Comparison of ENCODE assay signal across 7 mouse cellular contexts in genomic region chr9:58582581-58583266, GRCm38 (mm10). TPM values are rescaled to one million over a fixed set of nuclear protein-coding genes. Genes with fewer than 3 reads are reported as not detected.
DNase-seq lines count a peak whose midpoint lies in the region; ATAC-seq and TF ChIP-seq lines count a peak whose summit lies in the region.

No protein-coding gene starts in this region.

- no peaks in the 10 kb centered on the region for H3K9me3 ChIP-seq in E14TG2a.4 (ENCODE audit: low read length)
- H3K9me3 ChIP-seq in embryonic facial prominence, embryonic 10.5 days: no peaks in the 10 kb centered on the region

- ATAC-seq in megakaryocyte, adult 5-6 weeks (ENCODE audit: poor library complexity, severe bottlenecking): peak; percentile 5; the same call in 1 of the 2 replicates

- peak overlapping the region; percentile 94 for H3K4me3 ChIP-seq in E14TG2a.4 (replicated peaks; ENCODE audit: low read length)
- peak overlapping the region; percentile 97 for H3K4me3 ChIP-seq in embryonic facial prominence, embryonic 10.5 days

- H3K4me1 ChIP-seq in E14TG2a.4 (replicated peaks; ENCODE audit: low read depth, low read length): peaks cover 22% of the 10 kb centered on the region
- peaks cover 23% of the 10 kb centered on the region for H3K4me1 ChIP-seq in embryonic facial prominence, embryonic 10.5 days

- DNase-seq in NIH3T3 (ENCODE audit: low read depth): peak; percentile 46
- no peak for DNase-seq in embryonic facial prominence, embryonic 10.5 days (ENCODE audit: low spot score)
- peak; percentile 35 for DNase-seq in heart, adult 8-10 months (ENCODE audit: low spot score)
- DNase-seq in layer of hippocampus, adult 8-10 months (ENCODE audit: low spot score in 2 of 2): peak; percentile 37 to 39
- peak; percentile 28 to 61 for DNase-seq in spleen, postnatal 14 days (ENCODE audit: low spot score in 2 of 2)

- peaks cover 6% of the 10 kb centered on the region; the same call in 1 of the 2 replicates for H3K27me3 ChIP-seq in E14TG2a.4 (ENCODE audit: insufficient read depth, low read length)
- H3K27me3 ChIP-seq in embryonic facial prominence, embryonic 10.5 days (replicated peaks; ENCODE audit: low read depth, poor library complexity, severe bottlenecking): no peaks in the 10 kb centered on the region

- WGBS in embryonic facial prominence, embryonic 10.5 days: under 1% methylated on average over 42 of the region's 42 CpGs

- no peak for TF ChIP-seq CTCF in E14TG2a.4 (conservative IDR thresholded peaks at IDR 0.05; ENCODE audit: low read length)

- H3K27ac ChIP-seq in embryonic facial prominence, embryonic 10.5 days (replicated peaks): peak overlapping the region; percentile 96

- H3K36me3 ChIP-seq in E14TG2a.4 (ENCODE audit: insufficient read depth, low read length): no peaks in the 10 kb centered on the region
- H3K36me3 ChIP-seq in embryonic facial prominence, embryonic 10.5 days (replicated peaks): no peaks in the 10 kb centered on the region; the same call in 1 of the 2 replicates

RNA-seq across cellular contexts. Expression of gene Nptn, which starts 0.7 kb away (rescaled TPM):
- 51.3 and 53.5 TPM in 2 replicates for polyA plus RNA-seq in embryonic facial prominence, embryonic 10.5 days (2016; fragmentation: Nextera tagmentation; extraction: Ambion mirVana)
- 100 to 1,000 TPM; 124 to 138 (median 128) TPM for total RNA-seq in heart, adult 8-10 months (2022)
- 100 to 1,000 TPM; 672 to 816 (median 749) TPM for total RNA-seq in layer of hippocampus, adult 8-10 months (2022)
- total RNA-seq in megakaryocyte, adult 5-6 weeks (2015): 493 and 520 TPM in 2 replicates
- 221 and 239 TPM in 2 replicates for total RNA-seq in megakaryocyte, adult 5-6 weeks (2017)

RNA-seq across cellular contexts. Expression of gene Cd276, which starts 27.5 kb away (rescaled TPM):
- 47.8 and 49.7 TPM in 2 replicates for polyA plus RNA-seq in embryonic facial prominence, embryonic 10.5 days (2016; fragmentation: Nextera tagmentation; extraction: Ambion mirVana)
- 10 to 100 TPM in 1 of 4 experiments, 1 to 10 TPM in 3; 7.0 to 11.4 (median 8.2) TPM for total RNA-seq in heart, adult 8-10 months (2022)
- 1 to 10 TPM; 6.7 to 8.6 (median 7.7) TPM for total RNA-seq in layer of hippocampus, adult 8-10 months (2022)
- total RNA-seq in megakaryocyte, adult 5-6 weeks (2015): 0.11 and 0.40 TPM in 2 replicates
- 0.12 and 0.40 TPM in 2 replicates for total RNA-seq in megakaryocyte, adult 5-6 weeks (2017)

Comparison
In these comparisons a context has a peak if more than half of its experiments do, and no peak if none do; other contexts are left out.
1. RNA of gene Cd276, which starts 27.5 kb away (total RNA-seq): 7.0 to 11.4 TPM in heart, adult 8-10 months and 6.7 to 8.6 TPM in layer of hippocampus, adult 8-10 months; 0.11 to 0.40 TPM in megakaryocyte, adult 5-6 weeks; every median in the first group is over 4 times any median in the second.